Mouse (Mus musculus) lung, postnatal 25 days (tissue): ENCODE data around the gene Kctd11.

Experiments used
- DNase-seq: peaks from one replicate; pipeline ENCODE4 v3.0.0; 2022; ENCODE audit warnings: low spot score

Gene Kctd11

GRCm38 (mm10) chr11:69849128-69849527, 32.1 kb downstream of the Kctd11 start:
- peak; percentile 20 for DNase-seq

GRCm38 (mm10) chr11:69848021-69848420, 33.2 kb downstream of the Kctd11 start:
- DNase-seq, result no peak

- DNase-seq, result peak; percentile 24
Observed at GRCm38 (mm10) chr11:69846738-69847688, 34.2 kb downstream of the Kctd11 start.

- DNase-seq, result peak; percentile 93
Observed at GRCm38 (mm10) chr11:69846198-69846680, 35.0 kb downstream of the Kctd11 start, which contains the start of gene Plscr3. Gene Plscr3 (plus strand): TSS chr11:69846376.

- DNase-seq, result peak; percentile 21
Observed at GRCm38 (mm10) chr11:69838714-69839104, 42.5 kb downstream of the Kctd11 start.

- DNase-seq, result peak; percentile 98
Observed at GRCm38 (mm10) chr11:69837952-69838713, 43.1 kb downstream of the Kctd11 start, which contains the start of gene Tmem256. Gene Tmem256 (plus strand): TSS chr11:69838514.

- DNase-seq, result no peak
Observed at GRCm38 (mm10) chr11:69837604-69837951, 43.6 kb downstream of the Kctd11 start, which contains the start of gene Nlgn2. Gene Nlgn2 (minus strand): TSS chr11:69837784.

- DNase-seq, result no peak
Observed at GRCm38 (mm10) chr11:69836703-69837576, 44.3 kb downstream of the Kctd11 start.

- DNase-seq, result no peak
Observed at GRCm38 (mm10) chr11:69835966-69836335, 45.3 kb downstream of the Kctd11 start.

- no peak for DNase-seq
Observed at GRCm38 (mm10) chr11:69835326-69835965, 45.8 kb downstream of the Kctd11 start.

GRCm38 (mm10) chr11:69834001-69834549, 47.1 kb downstream of the Kctd11 start:
- DNase-seq, result peak; percentile 29

- DNase-seq, result no peak
Observed at GRCm38 (mm10) chr11:69833554-69833953, 47.7 kb downstream of the Kctd11 start.

- no peak for DNase-seq
Observed at GRCm38 (mm10) chr11:69828832-69829231, 52.4 kb downstream of the Kctd11 start.
